Mouse (Mus musculus): ENCODE data around the gene 3110082I17Rik.

Gene 3110082I17Rik

GRCm38 (mm10) chr5:139418633-139419032, 41.7 kb downstream of the 3110082I17Rik start:
- DNase-seq (ENCODE audit: low read depth) = no peak

- no peak for DNase-seq (ENCODE audit: low read depth)
Observed at GRCm38 (mm10) chr5:139418110-139418509, 42.2 kb downstream of the 3110082I17Rik start.

GRCm38 (mm10) chr5:139417480-139417879, 42.8 kb downstream of the 3110082I17Rik start:
- DNase-seq (ENCODE audit: low read depth) = no peak

GRCm38 (mm10) chr5:139416942-139417341, 43.4 kb downstream of the 3110082I17Rik start:
- DNase-seq (ENCODE audit: low read depth) = no peak

GRCm38 (mm10) chr5:139415001-139415400, 45.3 kb downstream of the 3110082I17Rik start:
- DNase-seq (ENCODE audit: low read depth) = no peak

- DNase-seq (ENCODE audit: low read depth) = no peak
Observed at GRCm38 (mm10) chr5:139413545-139413944, 46.8 kb downstream of the 3110082I17Rik start.

- DNase-seq (ENCODE audit: low read depth) = no peak
Observed at GRCm38 (mm10) chr5:139411665-139412314, 48.5 kb downstream of the 3110082I17Rik start.

- no peak for DNase-seq (ENCODE audit: low read depth)
Observed at GRCm38 (mm10) chr5:139411117-139411516, 49.2 kb downstream of the 3110082I17Rik start.

- no peak for DNase-seq (ENCODE audit: low read depth)
Observed at GRCm38 (mm10) chr5:139410056-139410455, 50.3 kb downstream of the 3110082I17Rik start.

- peak; percentile 81 for DNase-seq (ENCODE audit: low read depth)
Observed at GRCm38 (mm10) chr5:139409412-139409811, 50.9 kb downstream of the 3110082I17Rik start.

GRCm38 (mm10) chr5:139408511-139408910, 51.8 kb downstream of the 3110082I17Rik start:
- DNase-seq (ENCODE audit: low read depth) = no peak

GRCm38 (mm10) chr5:139407121-139407885, 53.0 kb downstream of the 3110082I17Rik start:
- DNase-seq (ENCODE audit: low read depth) = no peak

GRCm38 (mm10) chr5:139405953-139406352, 54.4 kb downstream of the 3110082I17Rik start:
- DNase-seq (ENCODE audit: low read depth) = no peak

- DNase-seq (ENCODE audit: low read depth) = no peak
Observed at GRCm38 (mm10) chr5:139405478-139405877, 54.8 kb downstream of the 3110082I17Rik start.

- DNase-seq (ENCODE audit: low read depth) = no peak
Observed at GRCm38 (mm10) chr5:139404801-139405401, 55.4 kb downstream of the 3110082I17Rik start, which contains the start of gene C130050O18Rik. TSS of gene C130050O18Rik (plus strand) at chr5:139405280.

- DNase-seq (ENCODE audit: low read depth) = no peak
Observed at GRCm38 (mm10) chr5:139403692-139404260, 56.6 kb downstream of the 3110082I17Rik start.

GRCm38 (mm10) chr5:139402106-139402505, 58.2 kb downstream of the 3110082I17Rik start:
- no peak for DNase-seq (ENCODE audit: low read depth)

- no peak for DNase-seq (ENCODE audit: low read depth)
Observed at GRCm38 (mm10) chr5:139399991-139400390, 60.3 kb downstream of the 3110082I17Rik start.

- DNase-seq (ENCODE audit: low read depth) = no peak
Observed at GRCm38 (mm10) chr5:139398786-139399185, 61.5 kb downstream of the 3110082I17Rik start.

GRCm38 (mm10) chr5:139397959-139398753, 62.2 kb downstream of the 3110082I17Rik start:
- peak; percentile 90 for DNase-seq (ENCODE audit: low read depth)

- DNase-seq (ENCODE audit: low read depth) = no peak
Observed at GRCm38 (mm10) chr5:139397359-139397916, 62.9 kb downstream of the 3110082I17Rik start.

All from fibroblast of lung, adult 2 months (primary cell).